Mouse (Mus musculus): ENCODE measurements around the gene Wdr62. TPM values are rescaled to one million over a fixed set of nuclear protein-coding genes. Genes with fewer than 3 reads are reported as not detected.

The Wdr62 gene
- polyA plus RNA-seq, 1 experiment from 2014 or later, result 8.7 TPM

GRCm38 (mm10) chr7:30195461-30195860 lies 84.8 kb downstream of the Wdr62 start:
- H3K4me2 ChIP-seq (ENCODE audit: low read length), result peak overlapping the region; percentile 87
- H3K9ac ChIP-seq (ENCODE audit: low read length), result no peak overlapping the region; the same call in 1 of the 2 replicates
- no peaks in the 10 kb centered on the region for H3K9me3 ChIP-seq (ENCODE audit: control insufficient read depth, low read length)
- no peaks in the 10 kb centered on the region for H3K27me3 ChIP-seq (ENCODE audit: control insufficient read depth, insufficient read depth, low read length)
- peaks cover 24% of the 10 kb centered on the region for H3K36me3 ChIP-seq (ENCODE audit: control insufficient read depth, insufficient read depth, low read length)
- peak overlapping the region in 1 of 2 experiments; percentile 75; a peak in 1 of 4 replicates for H3K4me3 ChIP-seq (ENCODE audit: control insufficient read depth in 1 of 2, insufficient read depth in 1 of 2, low read depth in 1 of 2, low read length in 2 of 2)
- no peak overlapping the region for H3K27ac ChIP-seq (replicated peaks in 1 of 2; ENCODE audit: control insufficient read depth in 1 of 2, insufficient read depth in 1 of 2, low read depth in 2 of 2, low read length in 2 of 2)
- no peak for ATAC-seq (ENCODE audit: insufficient number of reproducible peaks, insufficient read depth, low FRiP score, low read depth)
- 69% methylated on average over 6 of the region's 6 CpGs for WGBS
- peaks cover 12 to 16% of the 10 kb centered on the region in 2 experiments for H3K4me1 ChIP-seq (ENCODE audit: control insufficient read depth in 2 of 2, insufficient read depth in 2 of 2, low read length in 2 of 2)

- WGBS, result 0% methylated on average over 28 of the region's 28 CpGs
- ATAC-seq (ENCODE audit: insufficient number of reproducible peaks, insufficient read depth, low FRiP score, low read depth), result peak; percentile 88
- Histone ChIP-seq H3K9ac (ENCODE audit: low read length) (peak overlapping the region; percentile 86), H3K4me2 (ENCODE audit: low read length) (peak overlapping the region; percentile 87), H3K9me3 (ENCODE audit: control insufficient read depth, low read length) (no peaks in the 10 kb centered on the region), H3K27ac (replicated peaks in 1 of 2; ENCODE audit: control insufficient read depth in 1 of 2, insufficient read depth in 1 of 2, low read depth in 2 of 2, low read length in 2 of 2) (peak overlapping the region; percentile 80 to 87), H3K36me3 (ENCODE audit: control insufficient read depth, insufficient read depth, low read length) (peaks cover 29% of the 10 kb centered on the region), H3K27me3 (ENCODE audit: control insufficient read depth, insufficient read depth, low read length) (no peaks in the 10 kb centered on the region), H3K4me1 (ENCODE audit: control insufficient read depth in 2 of 2, insufficient read depth in 2 of 2, low read length in 2 of 2) (peaks cover 12 to 16% of the 10 kb centered on the region in 2 experiments), H3K4me3 (ENCODE audit: control insufficient read depth in 1 of 2, insufficient read depth in 1 of 2, low read depth in 1 of 2, low read length in 2 of 2) (peak overlapping the region; percentile 71 to 75)
Measured at GRCm38 (mm10) chr7:30194884-30195283, 85.3 kb downstream of the Wdr62 start.

GRCm38 (mm10) chr7:30194101-30194831 lies 86.0 kb downstream of the Wdr62 start:
- under 1% methylated on average over 26 of the region's 26 CpGs for WGBS
- H3K27ac ChIP-seq (replicated peaks in 1 of 2; ENCODE audit: control insufficient read depth in 1 of 2, insufficient read depth in 1 of 2, low read depth in 2 of 2, low read length in 2 of 2), result peak overlapping the region; percentile 80 to 87
- H3K4me3 ChIP-seq (ENCODE audit: control insufficient read depth in 1 of 2, insufficient read depth in 1 of 2, low read depth in 1 of 2, low read length in 2 of 2), result peak overlapping the region; percentile 71 to 75
- H3K9ac ChIP-seq (ENCODE audit: low read length), result peak overlapping the region; percentile 86
- H3K9me3 ChIP-seq (ENCODE audit: control insufficient read depth, low read length), result no peaks in the 10 kb centered on the region
- H3K27me3 ChIP-seq (ENCODE audit: control insufficient read depth, insufficient read depth, low read length), result no peaks in the 10 kb centered on the region
- H3K4me2 ChIP-seq (ENCODE audit: low read length), result peak overlapping the region; percentile 87
- ATAC-seq (ENCODE audit: insufficient number of reproducible peaks, insufficient read depth, low FRiP score, low read depth), result peak; percentile 8; the same call in 1 of the 2 replicates
- H3K4me1 ChIP-seq (ENCODE audit: control insufficient read depth in 2 of 2, insufficient read depth in 2 of 2, low read length in 2 of 2), result peaks cover 12 to 16% of the 10 kb centered on the region in 2 experiments
- peaks cover 36% of the 10 kb centered on the region for H3K36me3 ChIP-seq (ENCODE audit: control insufficient read depth, insufficient read depth, low read length)

- Histone ChIP-seq H3K9ac (ENCODE audit: low read length) (peak overlapping the region; percentile 86), H3K4me1 (ENCODE audit: control insufficient read depth in 2 of 2, insufficient read depth in 2 of 2, low read length in 2 of 2) (peaks cover 12 to 16% of the 10 kb centered on the region in 2 experiments), H3K27me3 (ENCODE audit: control insufficient read depth, insufficient read depth, low read length) (no peaks in the 10 kb centered on the region), H3K9me3 (ENCODE audit: control insufficient read depth, low read length) (no peaks in the 10 kb centered on the region), H3K4me2 (ENCODE audit: low read length) (peak overlapping the region; percentile 87), H3K4me3 (ENCODE audit: control insufficient read depth in 1 of 2, insufficient read depth in 1 of 2, low read depth in 1 of 2, low read length in 2 of 2) (peak overlapping the region; percentile 71 to 75), H3K27ac (replicated peaks in 1 of 2; ENCODE audit: control insufficient read depth in 1 of 2, insufficient read depth in 1 of 2, low read depth in 2 of 2, low read length in 2 of 2) (peak overlapping the region in 1 of 2 experiments; percentile 87; a peak in 2 of 4 replicates), H3K36me3 (ENCODE audit: control insufficient read depth, insufficient read depth, low read length) (peaks cover 42% of the 10 kb centered on the region)
- WGBS, result 1% methylated on average over 26 of the region's 26 CpGs
- ATAC-seq (ENCODE audit: insufficient number of reproducible peaks, insufficient read depth, low FRiP score, low read depth), result peak; percentile 52
Measured at GRCm38 (mm10) chr7:30193581-30194100, 86.6 kb downstream of the Wdr62 start.

- WGBS, result 34% methylated on average over 9 of the region's 9 CpGs
- Histone ChIP-seq H3K27ac (replicated peaks in 1 of 2; ENCODE audit: control insufficient read depth in 1 of 2, insufficient read depth in 1 of 2, low read depth in 2 of 2, low read length in 2 of 2) (no peak overlapping the region), H3K4me1 (ENCODE audit: control insufficient read depth in 2 of 2, insufficient read depth in 2 of 2, low read length in 2 of 2) (peaks cover 9 to 12% of the 10 kb centered on the region in 2 experiments), H3K9ac (ENCODE audit: low read length) (peak overlapping the region; percentile 64), H3K4me3 (ENCODE audit: control insufficient read depth in 1 of 2, insufficient read depth in 1 of 2, low read depth in 1 of 2, low read length in 2 of 2) (peak overlapping the region; percentile 71 to 75; a peak in 3 of 4 replicates), H3K9me3 (ENCODE audit: control insufficient read depth, low read length) (no peaks in the 10 kb centered on the region), H3K4me2 (ENCODE audit: low read length) (peak overlapping the region; percentile 87), H3K27me3 (ENCODE audit: control insufficient read depth, insufficient read depth, low read length) (no peaks in the 10 kb centered on the region), H3K36me3 (ENCODE audit: control insufficient read depth, insufficient read depth, low read length) (peaks cover 48% of the 10 kb centered on the region)
- ATAC-seq (ENCODE audit: insufficient number of reproducible peaks, insufficient read depth, low FRiP score, low read depth), result no peak
Measured at GRCm38 (mm10) chr7:30193013-30193412, 87.2 kb downstream of the Wdr62 start.

GRCm38 (mm10) chr7:30192088-30192487 lies 88.1 kb downstream of the Wdr62 start:
- H3K27me3 ChIP-seq (ENCODE audit: control insufficient read depth, insufficient read depth, low read length), result no peaks in the 10 kb centered on the region
- 88% methylated on average over 12 of the region's 12 CpGs for WGBS
- H3K27ac ChIP-seq (replicated peaks in 1 of 2; ENCODE audit: control insufficient read depth in 1 of 2, insufficient read depth in 1 of 2, low read depth in 2 of 2, low read length in 2 of 2), result no peak overlapping the region
- H3K9me3 ChIP-seq (ENCODE audit: control insufficient read depth, low read length), result no peaks in the 10 kb centered on the region
- no peak overlapping the region for H3K4me3 ChIP-seq (ENCODE audit: control insufficient read depth in 1 of 2, insufficient read depth in 1 of 2, low read depth in 1 of 2, low read length in 2 of 2)
- H3K9ac ChIP-seq (ENCODE audit: low read length), result no peak overlapping the region
- H3K4me1 ChIP-seq (ENCODE audit: control insufficient read depth in 2 of 2, insufficient read depth in 2 of 2, low read length in 2 of 2), result peaks cover 8 to 12% of the 10 kb centered on the region in 2 experiments
- peaks cover 57% of the 10 kb centered on the region for H3K36me3 ChIP-seq (ENCODE audit: control insufficient read depth, insufficient read depth, low read length)
- no peak for ATAC-seq (ENCODE audit: insufficient number of reproducible peaks, insufficient read depth, low FRiP score, low read depth)
- H3K4me2 ChIP-seq (ENCODE audit: low read length), result no peak overlapping the region

All from heart, embryonic 14.5 days (tissue).